Comparison of ENCODE assay signal across 8 mouse cellular contexts in the genomic region with DNA sequence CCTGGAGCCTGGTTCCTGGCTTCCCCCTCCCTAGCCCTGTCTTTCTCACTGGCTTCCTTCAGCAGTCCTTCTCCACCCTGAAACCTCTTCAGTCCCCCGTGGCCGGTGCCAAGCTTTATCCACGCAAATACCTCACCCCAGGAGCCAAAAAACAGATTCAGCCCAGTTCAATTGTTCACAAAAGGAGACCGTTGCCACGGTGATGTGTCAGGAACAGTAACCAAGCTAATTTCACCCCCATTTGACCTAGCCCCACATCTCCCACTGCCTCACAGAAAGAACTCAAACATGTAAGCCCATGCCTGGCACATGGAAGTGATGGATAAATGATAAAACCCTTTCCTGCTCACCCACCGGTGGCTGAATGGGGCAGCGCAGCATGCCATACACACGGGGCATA. TPM values are rescaled to one million over a fixed set of nuclear protein-coding genes. Genes with fewer than 3 reads are reported as not detected.
DNase-seq lines count a peak whose midpoint lies in the region; ATAC-seq and TF ChIP-seq lines count a peak whose summit lies in the region.

No protein-coding gene starts in this region.

- no peaks in the 10 kb centered on the region for H3K36me3 ChIP-seq in heart, embryonic 15.5 days
- no peaks in the 10 kb centered on the region for H3K36me3 ChIP-seq in midbrain, embryonic 10.5 days

- peak overlapping the region; percentile 70 for H3K9ac ChIP-seq in heart, embryonic 15.5 days

- no peaks in the 10 kb centered on the region for H3K4me1 ChIP-seq in cortical plate, adult 2 months (ENCODE audit: control insufficient read depth, insufficient read depth, low read length)
- peaks cover 45% of the 10 kb centered on the region for H3K4me1 ChIP-seq in heart, embryonic 15.5 days (replicated peaks)
- peaks cover 62% of the 10 kb centered on the region for H3K4me1 ChIP-seq in midbrain, embryonic 10.5 days

- TF ChIP-seq CTCF in cortical plate, adult 2 months (IDR thresholded peaks at IDR 0.05; ENCODE audit: extremely low read depth, insufficient read depth, low read length): no peak

- no peak for ATAC-seq in heart, embryonic 15.5 days (replicated peaks; ENCODE audit: insufficient number of reproducible peaks, insufficient read depth, low FRiP score, low read depth)

- no peaks in the 10 kb centered on the region for H3K27me3 ChIP-seq in heart, embryonic 15.5 days
- peaks cover 95% of the 10 kb centered on the region for H3K27me3 ChIP-seq in midbrain, embryonic 10.5 days (ENCODE audit: low read depth, poor library complexity, severe bottlenecking)

- intact Hi-C loops in left cerebral cortex, postnatal 14 days (cut with DNase I): no loop called here
- intact Hi-C loops in left cerebral cortex, postnatal 36 days (cut with DNase I): loop anchor here (2.0 kb wide), 2 partner anchors 15 to 37 kb away; no protein-coding TSS in a partner anchor

- 25% methylated on average over 8 of the region's 8 CpGs for WGBS in heart, embryonic 15.5 days
- WGBS in midbrain, embryonic 10.5 days: 22% methylated on average over 8 of the region's 8 CpGs

- 0 out of 2 replicates have a peak, but pooled peaks have one; percentile 19 for TF ChIP-seq POLR2A in cortical plate, adult 2 months (IDR thresholded peaks at IDR 0.05; ENCODE audit: extremely low read depth, insufficient read depth, low read length)

- DNase-seq in left cerebral cortex, postnatal 14 days (ENCODE audit: low spot score in 2 of 2): peak; percentile 40 to 47
- no peak for DNase-seq in left cerebral cortex, adult 18-20 months (ENCODE audit: low spot score in 2 of 2)
- DNase-seq in midbrain, embryonic 10.5 days (ENCODE audit: low spot score): peak; percentile 52
- no peak for DNase-seq in thymus, postnatal 14 days
- no peak for DNase-seq in left cerebral cortex, postnatal 36 days (ENCODE audit: low spot score in 2 of 2)
- no peak for DNase-seq in adrenal gland, postnatal 14 days

- H3K27ac ChIP-seq in cortical plate, adult 2 months (ENCODE audit: insufficient read depth, low read length): peak overlapping the region; percentile 86
- H3K27ac ChIP-seq in heart, embryonic 15.5 days: peak overlapping the region; percentile 87; the same call in 1 of the 2 replicates
- peak overlapping the region; percentile 79 for H3K27ac ChIP-seq in midbrain, embryonic 10.5 days (replicated peaks)

- H3K9me3 ChIP-seq in heart, embryonic 15.5 days (replicated peaks): no peaks in the 10 kb centered on the region
- H3K9me3 ChIP-seq in midbrain, embryonic 10.5 days (replicated peaks): no peaks in the 10 kb centered on the region

- H3K4me2 ChIP-seq in heart, embryonic 15.5 days: peak overlapping the region; percentile 95

- H3K4me3 ChIP-seq in cortical plate, adult 2 months (ENCODE audit: insufficient read depth, low read length): peak overlapping the region; percentile 61
- peak overlapping the region; percentile 54 for H3K4me3 ChIP-seq in heart, embryonic 15.5 days
- peak overlapping the region; percentile 61 for H3K4me3 ChIP-seq in midbrain, embryonic 10.5 days

RNA-seq across cellular contexts. Expression of a gene that starts 1.6 kb away (rescaled TPM):
- total RNA-seq in left cerebral cortex, postnatal 14 days (2021): 10 to 100 TPM; 28.9 to 36.7 TPM
- 10 to 100 TPM; 42.6 to 44.7 TPM for total RNA-seq in left cerebral cortex, adult 18-20 months (2021)
- polyA plus RNA-seq in cortical plate, adult 2 months (2012; rRNA removed): 40.2 and 45.9 TPM in 2 replicates
- polyA plus RNA-seq in heart, embryonic 15.5 days (2015; fragmentation: Nextera tagmentation; extraction: Ambion mirVana): 20.0 and 24.0 TPM in 2 replicates
- 5.3 and 6.0 TPM in 2 replicates for polyA plus RNA-seq in midbrain, embryonic 10.5 days (2016; fragmentation: Nextera tagmentation; extraction: Ambion mirVana)
- 10 to 100 TPM; 35.7 to 52.9 TPM for total RNA-seq in left cerebral cortex, postnatal 36 days (2021)
- 22.2 and 24.9 TPM in 2 replicates for total RNA-seq in adrenal gland, postnatal 14 days (2021)

RNA-seq across cellular contexts. Expression of a gene that starts 12.1 kb away (rescaled TPM):
- total RNA-seq in left cerebral cortex, postnatal 14 days (2021): 100 to 1,000 TPM; 157 to 169 TPM
- 100 to 1,000 TPM; 154 to 168 TPM for total RNA-seq in left cerebral cortex, adult 18-20 months (2021)
- 140 and 155 TPM in 2 replicates for polyA plus RNA-seq in cortical plate, adult 2 months (2012; rRNA removed)
- polyA plus RNA-seq in heart, embryonic 15.5 days (2015; fragmentation: Nextera tagmentation; extraction: Ambion mirVana): 64.3 and 76.8 TPM in 2 replicates
- polyA plus RNA-seq in midbrain, embryonic 10.5 days (2016; fragmentation: Nextera tagmentation; extraction: Ambion mirVana): 30.5 and 36.3 TPM in 2 replicates
- total RNA-seq in left cerebral cortex, postnatal 36 days (2021): 100 to 1,000 TPM; 165 to 196 TPM
- 68.8 and 76.9 TPM in 2 replicates for total RNA-seq in adrenal gland, postnatal 14 days (2021)

RNA-seq across cellular contexts. Expression of a gene that starts 35.1 kb away (rescaled TPM):
- total RNA-seq in left cerebral cortex, postnatal 14 days (2021): under 1 TPM; 0.94 to 0.97 TPM
- total RNA-seq in left cerebral cortex, adult 18-20 months (2021): 1 to 10 TPM; 5.2 to 5.4 TPM
- 3.9 and 4.0 TPM in 2 replicates for polyA plus RNA-seq in cortical plate, adult 2 months (2012; rRNA removed)
- 0.86 and 3.5 TPM in 2 replicates for polyA plus RNA-seq in heart, embryonic 15.5 days (2015; fragmentation: Nextera tagmentation; extraction: Ambion mirVana)
- 0.12 and 0.26 TPM in 2 replicates for polyA plus RNA-seq in midbrain, embryonic 10.5 days (2016; fragmentation: Nextera tagmentation; extraction: Ambion mirVana)
- total RNA-seq in left cerebral cortex, postnatal 36 days (2021): 1 to 10 TPM; 2.8 to 2.9 TPM
- total RNA-seq in adrenal gland, postnatal 14 days (2021): 0.90 and 1.1 TPM in 2 replicates

Comparison
In these comparisons a context has a peak if more than half of its experiments do, and no peak if none do; other contexts are left out.
1. DNase-seq: peak in left cerebral cortex, postnatal 14 days (2 of 2) and midbrain, embryonic 10.5 days (single experiment); none in left cerebral cortex, adult 18-20 months (0 of 2), thymus, postnatal 14 days (single experiment), left cerebral cortex, postnatal 36 days (0 of 2) and adrenal gland, postnatal 14 days (single experiment).
2. Peak in every context shown above with its lines, with median percentiles within 50 percentile points of each other: H3K27ac ChIP-seq and H3K4me3 ChIP-seq.